Mouse (Mus musculus) cerebellum, adult 2 months (tissue): ENCODE measurements at regions not wholly inside any gene's neighbourhood (a gene's known extent, or its start where the extent isn't known, plus 50 kb on each side); places are given as distances from the start of the nearest gene placed in this dataset.

Experiments used
- DNase-seq, 2 experiments: peaks; one replicate each; pipeline ENCODE4 v3.0.0; 2021
- H3K27ac ChIP-seq: fragments of 200-500 bp; 2 replicates; pipeline ENCODE4 v1.5.1; 2012; ENCODE audit warnings: low read length, control low read depth, inconsistent platforms; ENCODE audit not compliant: insufficient read depth
- H3K27me3 ChIP-seq: fragments of 200-500 bp; 2 replicates; pipeline ENCODE4 v1.6.1; 2012; ENCODE audit warnings: inconsistent platforms, mild to moderate bottlenecking, low read length, moderate library complexity; ENCODE audit not compliant: control insufficient read depth, insufficient read depth
- H3K4me1 ChIP-seq: fragments of 200-500 bp; 2 replicates; pipeline ENCODE4 v1.6.1; 2011; ENCODE audit warnings: low read length; ENCODE audit not compliant: control insufficient read depth, insufficient read depth
- H3K4me3 ChIP-seq: fragments of 200-500 bp; replicated peaks from 2 replicates; pipeline ENCODE3; 2011; ENCODE audit warnings: mild to moderate bottlenecking, low read depth, low read length, control low read depth; ENCODE audit not compliant: insufficient read depth
- CTCF ChIP-seq: fragments of 200-500 bp; IDR thresholded peaks from 2 replicates; pipeline ENCODE4 v1.5.1; 2011; ENCODE audit warnings: low read depth, mild to moderate bottlenecking, control low read depth, low read length, moderate library complexity, borderline replicate concordance; ENCODE audit not compliant: insufficient read depth
- POLR2A ChIP-seq: fragments of 200-500 bp; IDR thresholded peaks from 2 replicates; pipeline ENCODE4 v1.6.1; 2011; ENCODE audit warnings: low read length, control low read depth, borderline replicate concordance; ENCODE audit not compliant: insufficient read depth
- WGBS: fragments of 180-500 bp; shearing (Covaris S2); methylation state at CpG from one replicate; pipeline ENCODE4 v1.1.7; 2018; 5-methylcytosine and 5-hydroxymethylcytosine counted together

GRCm38 (mm10) chr10:84312656-84313055 lies 127.7 kb downstream of the Nuak1 start:
- no peak for DNase-seq
- WGBS = 70% methylated on average over 7 of the region's 7 CpGs
- Histone ChIP-seq H3K27me3 (no peaks in the 10 kb centered on the region), H3K4me3 (no peak overlapping the region), H3K27ac (no peak overlapping the region), H3K4me1 (no peaks in the 10 kb centered on the region)
- TF ChIP-seq CTCF (no peak), POLR2A (no peak)

DNA sequence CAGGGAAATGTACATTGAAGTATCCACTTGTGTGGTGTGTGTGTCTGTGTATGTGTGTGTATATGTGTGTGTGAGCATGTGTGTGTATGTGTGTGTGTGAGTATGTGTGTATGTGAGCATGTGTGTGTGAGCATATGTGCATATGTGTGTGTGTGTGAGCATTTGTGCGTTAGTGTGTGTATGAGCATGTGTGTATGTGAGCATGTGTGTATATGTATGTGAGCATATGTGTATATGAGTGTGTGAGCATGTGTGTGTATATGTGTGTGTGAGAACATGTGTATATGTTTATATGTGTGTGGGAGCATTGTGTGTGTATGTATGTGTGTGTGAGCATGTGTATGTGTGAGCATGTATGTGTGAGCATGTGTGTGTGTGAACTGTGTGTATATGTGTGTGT lies 123.5 kb downstream of the Nuak1 start:
- WGBS = 97% methylated on average over 1 of the region's 1 CpGs
- H3K27me3 ChIP-seq = no peaks in the 10 kb centered on the region
- no peaks in the 10 kb centered on the region for H3K4me1 ChIP-seq
- TF ChIP-seq CTCF (no peak), POLR2A (no peak)
- H3K4me3 ChIP-seq = no peak overlapping the region
- DNase-seq = no peak
- no peak overlapping the region for H3K27ac ChIP-seq

GRCm38 (mm10) chr10:84317960-84318359 lies 122.4 kb downstream of the Nuak1 start:
- WGBS = 79% methylated on average over 5 of the region's 5 CpGs
- Histone ChIP-seq H3K4me3 (no peak overlapping the region), H3K4me1 (no peaks in the 10 kb centered on the region), H3K27me3 (no peaks in the 10 kb centered on the region), H3K27ac (no peak overlapping the region)
- no peak for TF ChIP-seq CTCF
- no peak for TF ChIP-seq POLR2A
- no peak for DNase-seq
